Mouse (Mus musculus) testis, adult 2 months (tissue): ENCODE results near the gene Kyat3.

Experiments used
- CTCF ChIP-seq: fragments of 200-500 bp; IDR thresholded peaks from 2 replicates; pipeline ENCODE4 v1.5.1; 2012; ENCODE audit warnings: low read depth, mild to moderate bottlenecking, inconsistent platforms, low read length, moderate library complexity; ENCODE audit not compliant: control insufficient read depth, insufficient read depth, insufficient replicate concordance
- POLR2A ChIP-seq: fragments of 200-500 bp; IDR thresholded peaks from 2 replicates; pipeline ENCODE4 v1.6.1; 2012; ENCODE audit warnings: low read depth, mild to moderate bottlenecking, inconsistent platforms, low read length, moderate library complexity; ENCODE audit not compliant: control insufficient read depth

DNA sequence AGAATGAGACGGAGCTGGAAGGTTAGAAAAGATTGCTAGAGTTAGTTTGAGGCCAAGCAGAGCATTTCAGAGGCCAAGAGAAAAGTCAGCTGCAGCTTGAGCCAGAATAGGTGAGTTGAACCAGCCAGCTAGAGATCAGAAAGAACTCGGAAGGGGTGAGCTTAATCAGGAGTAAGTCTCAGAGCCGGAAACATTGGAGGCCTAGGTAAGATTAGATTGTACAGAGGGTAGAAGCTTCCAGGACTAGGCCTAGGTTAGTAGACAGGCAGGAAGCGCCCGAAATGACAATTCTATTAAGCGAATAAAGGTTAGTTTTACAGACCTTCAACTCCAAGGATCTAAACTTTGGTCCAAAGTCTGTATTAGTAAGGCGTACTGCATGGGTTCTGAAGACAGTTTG lies 57.7 kb downstream of the Kyat3 start:
- TF ChIP-seq CTCF = no peak
- TF ChIP-seq POLR2A = no peak
